Mouse (Mus musculus) heart, embryonic 12.5 days (tissue): ENCODE data around the gene Senp5. TPM values are rescaled to one million over a fixed set of nuclear protein-coding genes. Genes with fewer than 3 reads are reported as not detected.

ENCODE experiments used
- ATAC-seq: fragments of 200-750 bp; cut with Nextera tagmentation; 2 replicates; pipeline ENCODE4 v1.8.0; 2017; ENCODE audit warnings: moderate TSS enrichment, moderate library complexity; ENCODE audit not compliant: insufficient number of reproducible peaks, low FRiP score
- H3K27ac ChIP-seq: fragments of 300-500 bp; sonication (generic); 2 replicates; pipeline ENCODE4 v1.5.1; 2016; ENCODE audit warnings: mild to moderate bottlenecking, moderate library complexity; ENCODE audit not compliant: poor library complexity, severe bottlenecking
- H3K27me3 ChIP-seq: fragments of 300-500 bp; sonication (generic); replicated peaks from 2 replicates; pipeline ENCODE4 v1.6.1; 2016; ENCODE audit warnings: mild to moderate bottlenecking, moderate library complexity
- H3K36me3 ChIP-seq: fragments of 300-500 bp; sonication (generic); 2 replicates; pipeline ENCODE4 v1.6.1; 2016; ENCODE audit warnings: mild to moderate bottlenecking, moderate library complexity
- H3K4me1 ChIP-seq: fragments of 300-500 bp; sonication (generic); replicated peaks from 2 replicates; pipeline ENCODE4 v1.6.1; 2016; ENCODE audit warnings: mild to moderate bottlenecking
- H3K4me2 ChIP-seq: fragments of 300-500 bp; sonication (generic); 2 replicates; pipeline ENCODE4 v1.6.1; 2016; ENCODE audit warnings: mild to moderate bottlenecking, moderate library complexity
- H3K4me3 ChIP-seq: fragments of 300-500 bp; sonication (generic); 2 replicates; pipeline ENCODE4 v1.5.1; 2016; ENCODE audit warnings: mild to moderate bottlenecking
- H3K9ac ChIP-seq: fragments of 300-500 bp; sonication (generic); 2 replicates; pipeline ENCODE4 v1.6.1; 2016; ENCODE audit warnings: mild to moderate bottlenecking, moderate library complexity
- H3K9me3 ChIP-seq: fragments of 300-500 bp; sonication (generic); replicated peaks from 2 replicates; pipeline ENCODE4 v1.6.1; 2016; ENCODE audit warnings: mild to moderate bottlenecking, moderate library complexity
- WGBS: fragments of 180-500 bp; shearing (Covaris S2); methylation state at CpG from one replicate; pipeline ENCODE4 v1.1.7; 2016; 5-methylcytosine and 5-hydroxymethylcytosine counted together
- polyA plus RNA-seq: library from polyadenylated mRNA; unstranded; fragments of >200 nt; fragmentation: Nextera tagmentation; extraction: Ambion mirVana; gene quantifications from 2 replicates; pipeline ENCODE4 v1.2.1, GENCODE M21; 2016

Senp5 gene
- polyA plus RNA-seq, 1 experiment from 2014 or later = 17.1 TPM

- Histone ChIP-seq H3K4me2 (no peak overlapping the region), H3K9me3 (no peaks in the 10 kb centered on the region; the same call in 1 of the 2 replicates), H3K27me3 (peaks cover 13% of the 10 kb centered on the region), H3K36me3 (peaks cover 8% of the 10 kb centered on the region; the same call in 1 of the 2 replicates), H3K27ac (no peak overlapping the region), H3K4me1 (peaks cover 11% of the 10 kb centered on the region), H3K4me3 (no peak overlapping the region), H3K9ac (no peak overlapping the region)
- ATAC-seq = no peak
- WGBS = 52% methylated on average over 2 of the region's 2 CpGs
These were observed 62.5 kb downstream of the Senp5 start for GRCm38 (mm10) chr16:31940586-31940985.

- Histone ChIP-seq H3K4me3 (no peak overlapping the region), H3K36me3 (no peaks in the 10 kb centered on the region), H3K4me2 (no peak overlapping the region), H3K4me1 (peaks cover 20% of the 10 kb centered on the region), H3K27ac (no peak overlapping the region), H3K27me3 (peaks cover 30% of the 10 kb centered on the region), H3K9me3 (no peaks in the 10 kb centered on the region; the same call in 1 of the 2 replicates), H3K9ac (no peak overlapping the region)
- ATAC-seq = no peak
- WGBS = 66% methylated on average over 6 of the region's 6 CpGs
These were observed 64.2 kb downstream of the Senp5 start for GRCm38 (mm10) chr16:31938856-31939255.

- ATAC-seq = no peak
- 83% methylated on average over 4 of the region's 4 CpGs for WGBS
- peaks cover 36% of the 10 kb centered on the region for H3K27me3 ChIP-seq
These were observed 66.5 kb downstream of the Senp5 start for GRCm38 (mm10) chr16:31936568-31936967.

GRCm38 (mm10) chr16:31935091-31935979 lies 67.8 kb downstream of the Senp5 start:
- Histone ChIP-seq H3K4me1 (peaks cover 28% of the 10 kb centered on the region), H3K36me3 (no peaks in the 10 kb centered on the region), H3K4me3 (peak overlapping the region; percentile 55), H3K4me2 (peak overlapping the region; percentile 91), H3K9me3 (no peaks in the 10 kb centered on the region; the same call in 1 of the 2 replicates), H3K27ac (no peak overlapping the region), H3K27me3 (peaks cover 48% of the 10 kb centered on the region), H3K9ac (peak overlapping the region; percentile 62; the same call in 1 of the 2 replicates)
- WGBS = 5% methylated on average over 36 of the region's 36 CpGs
- ATAC-seq = peak; percentile 10; the same call in 1 of the 2 replicates

More at GRCm38 (mm10) chr16:31936568-31936967, 66.5 kb downstream of the Senp5 start:
- no peaks in the 10 kb centered on the region; the same call in 1 of the 2 replicates for H3K9me3 ChIP-seq
- H3K27ac ChIP-seq = no peak overlapping the region
- no peaks in the 10 kb centered on the region for H3K36me3 ChIP-seq
- no peak overlapping the region for H3K4me3 ChIP-seq
- H3K4me1 ChIP-seq = peaks cover 28% of the 10 kb centered on the region
- H3K9ac ChIP-seq = no peak overlapping the region
- H3K4me2 ChIP-seq = no peak overlapping the region

GRCm38 (mm10) chr16:31934550-31935010 lies 68.5 kb downstream of the Senp5 start:
- H3K4me1 ChIP-seq = peaks cover 28% of the 10 kb centered on the region
- no peak overlapping the region for H3K27ac ChIP-seq
- peak overlapping the region; percentile 55 for H3K4me3 ChIP-seq
- H3K9ac ChIP-seq = peak overlapping the region; percentile 62; the same call in 1 of the 2 replicates
- WGBS = 28% methylated on average over 13 of the region's 13 CpGs
- no peak for ATAC-seq
- no peaks in the 10 kb centered on the region; the same call in 1 of the 2 replicates for H3K9me3 ChIP-seq
- no peaks in the 10 kb centered on the region for H3K36me3 ChIP-seq
- H3K27me3 ChIP-seq = peaks cover 52% of the 10 kb centered on the region
- H3K4me2 ChIP-seq = peak overlapping the region; percentile 91

- H3K9ac ChIP-seq = peak within 1 kb of the TSS; percentile 66
- WGBS = 7% methylated on average over 42 of the region's 42 CpGs
- H3K4me2 ChIP-seq = peak within 1 kb of the TSS; percentile 91
- H3K27me3 ChIP-seq = peaks cover 52% of the 10 kb centered on the region
- no peak for ATAC-seq
- H3K27ac ChIP-seq = no peak within 1 kb of the TSS
- H3K4me1 ChIP-seq = peaks cover 28% of the 10 kb centered on the region
- H3K9me3 ChIP-seq = no peaks in the 10 kb centered on the region; the same call in 1 of the 2 replicates
- no peaks in the 10 kb centered on the region for H3K36me3 ChIP-seq
- H3K4me3 ChIP-seq = peak within 1 kb of the TSS; percentile 55
These were observed 69.1 kb downstream of the Senp5 start, which contains the start of gene Pigz for GRCm38 (mm10) chr16:31933751-31934549. TSS of gene Pigz (plus strand) at chr16:31933851.

GRCm38 (mm10) chr16:31932840-31933697 lies 70.0 kb downstream of the Senp5 start:
- no peaks in the 10 kb centered on the region; the same call in 1 of the 2 replicates for H3K9me3 ChIP-seq
- H3K4me1 ChIP-seq = peaks cover 28% of the 10 kb centered on the region
- no peak overlapping the region for H3K27ac ChIP-seq
- WGBS = 2% methylated on average over 50 of the region's 50 CpGs
- peak overlapping the region; percentile 66 for H3K9ac ChIP-seq
- no peaks in the 10 kb centered on the region for H3K36me3 ChIP-seq
- H3K27me3 ChIP-seq = peaks cover 52% of the 10 kb centered on the region
- H3K4me3 ChIP-seq = peak overlapping the region; percentile 55
- peak overlapping the region; percentile 91 for H3K4me2 ChIP-seq
- peak; percentile 83 for ATAC-seq

- no peak overlapping the region for H3K9ac ChIP-seq
- H3K4me2 ChIP-seq = no peak overlapping the region
- H3K9me3 ChIP-seq = no peaks in the 10 kb centered on the region; the same call in 1 of the 2 replicates
- peaks cover 28% of the 10 kb centered on the region for H3K4me1 ChIP-seq
- H3K4me3 ChIP-seq = no peak overlapping the region
- no peak overlapping the region for H3K27ac ChIP-seq
- no peak for ATAC-seq
- H3K27me3 ChIP-seq = peaks cover 55% of the 10 kb centered on the region
- H3K36me3 ChIP-seq = no peaks in the 10 kb centered on the region
- WGBS = 53% methylated on average over 5 of the region's 5 CpGs
These were observed 70.8 kb downstream of the Senp5 start for GRCm38 (mm10) chr16:31932255-31932654.

- 0 out of 2 replicates have a peak overlapping the region, but pooled peaks have one; percentile 10 for H3K9ac ChIP-seq
- WGBS = 56% methylated on average over 17 of the region's 17 CpGs
- H3K36me3 ChIP-seq = no peaks in the 10 kb centered on the region
- H3K27ac ChIP-seq = no peak overlapping the region
- no peaks in the 10 kb centered on the region for H3K9me3 ChIP-seq
- peaks cover 49% of the 10 kb centered on the region for H3K27me3 ChIP-seq
- ATAC-seq = no peak
- H3K4me2 ChIP-seq = peak overlapping the region; percentile 37; the same call in 1 of the 2 replicates
- peaks cover 28% of the 10 kb centered on the region for H3K4me1 ChIP-seq
- no peak overlapping the region for H3K4me3 ChIP-seq
These were observed 71.8 kb downstream of the Senp5 start for GRCm38 (mm10) chr16:31931330-31931729.

- Histone ChIP-seq H3K4me1 (peaks cover 8% of the 10 kb centered on the region), H3K4me2 (no peak overlapping the region), H3K36me3 (no peaks in the 10 kb centered on the region), H3K4me3 (no peak overlapping the region), H3K27ac (no peak overlapping the region), H3K27me3 (peaks cover 20% of the 10 kb centered on the region), H3K9ac (no peak overlapping the region), H3K9me3 (no peaks in the 10 kb centered on the region; the same call in 1 of the 2 replicates)
- no peak for ATAC-seq
- WGBS = 75% methylated on average over 5 of the region's 5 CpGs
These were observed 75.7 kb downstream of the Senp5 start for GRCm38 (mm10) chr16:31927412-31927811.
